Mouse (Mus musculus) forebrain, embryonic 12.5 days (tissue): Measurements from ENCODE around the gene Rell1. TPM values are rescaled to one million over a fixed set of nuclear protein-coding genes. Genes with fewer than 3 reads are reported as not detected.

Experiments used
- ATAC-seq: fragments of 200-750 bp; cut with Nextera tagmentation; 2 replicates; pipeline ENCODE4 v1.8.0; 2017; ENCODE audit warnings: moderate TSS enrichment; ENCODE audit not compliant: low FRiP score
- H3K27ac ChIP-seq: fragments of 300-500 bp; sonication (generic); 2 replicates; pipeline ENCODE4 v1.5.1; 2016; ENCODE audit warnings: mild to moderate bottlenecking
- H3K27me3 ChIP-seq: fragments of 300-500 bp; sonication (generic); 2 replicates; pipeline ENCODE4 v1.6.1; 2016; ENCODE audit warnings: mild to moderate bottlenecking
- H3K36me3 ChIP-seq: fragments of 300-500 bp; sonication (generic); replicated peaks from 2 replicates; pipeline ENCODE4 v1.6.1; 2016; ENCODE audit warnings: mild to moderate bottlenecking
- H3K4me1 ChIP-seq: fragments of 300-500 bp; sonication (generic); 2 replicates; pipeline ENCODE4 v1.6.1; 2016
- H3K4me2 ChIP-seq: fragments of 300-500 bp; sonication (generic); 2 replicates; pipeline ENCODE4 v1.6.1; 2016; ENCODE audit warnings: mild to moderate bottlenecking, moderate library complexity
- H3K4me3 ChIP-seq: fragments of 300-500 bp; sonication (generic); replicated peaks from 2 replicates; pipeline ENCODE4 v1.5.1; 2016; ENCODE audit warnings: mild to moderate bottlenecking
- H3K9ac ChIP-seq: fragments of 300-500 bp; sonication (generic); 2 replicates; pipeline ENCODE4 v1.6.1; 2016; ENCODE audit warnings: mild to moderate bottlenecking
- H3K9me3 ChIP-seq: fragments of 300-500 bp; sonication (generic); 2 replicates; pipeline ENCODE4 v1.6.1; 2016
- WGBS: fragments of 180-500 bp; shearing (Covaris S2); methylation state at CpG from one replicate; pipeline ENCODE4 v1.1.7; 2016; 5-methylcytosine and 5-hydroxymethylcytosine counted together
- polyA plus RNA-seq: library from polyadenylated mRNA; unstranded; fragments of >200 nt; fragmentation: Nextera tagmentation; extraction: Ambion mirVana; gene quantifications from 2 replicates; pipeline ENCODE4 v1.2.1, GENCODE M21; 2016

Rell1 gene
- 15.8 and 16.5 TPM in 2 replicates for polyA plus RNA-seq

DNA sequence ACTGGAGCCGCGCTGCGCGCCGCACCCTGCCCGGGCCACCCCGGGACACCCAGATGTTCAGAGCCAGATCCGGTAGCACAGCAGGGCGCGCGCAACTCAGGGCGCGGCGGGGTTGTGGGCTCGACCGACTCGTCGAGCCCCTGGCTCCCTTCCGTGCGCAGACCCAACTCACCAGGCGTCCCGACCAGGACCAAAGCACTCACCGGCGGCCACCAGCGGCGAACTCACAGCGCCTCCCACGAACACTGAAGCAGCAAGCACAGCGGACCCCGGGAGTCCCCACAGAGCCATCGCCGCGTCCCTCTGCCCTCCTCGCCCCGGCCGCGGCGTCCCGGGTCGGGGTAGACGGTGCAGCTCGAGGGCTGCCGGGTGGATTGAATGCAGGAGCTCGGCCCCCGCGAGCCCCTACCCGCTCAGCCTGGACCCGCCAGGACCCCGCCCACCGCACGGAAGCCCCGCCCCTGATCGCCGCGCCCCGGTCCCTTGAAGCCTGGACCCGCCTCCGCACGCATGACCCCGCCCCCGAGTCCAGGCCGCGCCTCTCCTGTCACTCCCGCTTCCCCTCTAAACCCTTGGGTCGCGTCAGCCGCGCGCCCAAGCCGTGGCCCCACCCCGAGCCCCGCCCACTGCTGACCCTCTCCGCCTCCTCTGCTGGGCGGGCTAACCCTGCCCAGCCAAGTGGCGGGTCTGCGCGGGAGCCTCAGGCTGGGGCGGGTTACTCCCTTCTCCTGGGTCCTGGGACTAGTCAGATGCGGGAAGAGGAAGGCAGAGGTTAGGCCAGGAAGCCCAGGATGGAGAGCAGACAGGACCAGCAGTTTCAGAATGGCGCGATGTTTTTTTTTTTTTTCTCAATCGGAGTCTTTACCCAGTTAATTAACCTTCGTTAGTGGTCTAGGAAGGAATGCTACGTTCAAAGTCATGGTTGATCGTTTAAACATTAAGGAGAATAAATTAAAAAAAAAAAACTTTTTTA lies at the start of gene Rell1:
TSS of gene Rell1 (minus strand) at position 455 of the 973 bp plus-strand sequence.
- Histone ChIP-seq H3K4me2 (peak within 1 kb of the TSS; percentile 72), H3K9me3 (no peaks in the 10 kb centered on the region), H3K4me3 (peak within 1 kb of the TSS; percentile 72), H3K27me3 (no peaks in the 10 kb centered on the region), H3K36me3 (no peaks in the 10 kb centered on the region), H3K9ac (peak within 1 kb of the TSS; percentile 70), H3K4me1 (peaks cover 28% of the 10 kb centered on the region), H3K27ac (peak within 1 kb of the TSS; percentile 69; the same call in 1 of the 2 replicates)
- ATAC-seq = peak; percentile 96
- WGBS = 1% methylated on average over 63 of the region's 85 CpGs

DNA sequence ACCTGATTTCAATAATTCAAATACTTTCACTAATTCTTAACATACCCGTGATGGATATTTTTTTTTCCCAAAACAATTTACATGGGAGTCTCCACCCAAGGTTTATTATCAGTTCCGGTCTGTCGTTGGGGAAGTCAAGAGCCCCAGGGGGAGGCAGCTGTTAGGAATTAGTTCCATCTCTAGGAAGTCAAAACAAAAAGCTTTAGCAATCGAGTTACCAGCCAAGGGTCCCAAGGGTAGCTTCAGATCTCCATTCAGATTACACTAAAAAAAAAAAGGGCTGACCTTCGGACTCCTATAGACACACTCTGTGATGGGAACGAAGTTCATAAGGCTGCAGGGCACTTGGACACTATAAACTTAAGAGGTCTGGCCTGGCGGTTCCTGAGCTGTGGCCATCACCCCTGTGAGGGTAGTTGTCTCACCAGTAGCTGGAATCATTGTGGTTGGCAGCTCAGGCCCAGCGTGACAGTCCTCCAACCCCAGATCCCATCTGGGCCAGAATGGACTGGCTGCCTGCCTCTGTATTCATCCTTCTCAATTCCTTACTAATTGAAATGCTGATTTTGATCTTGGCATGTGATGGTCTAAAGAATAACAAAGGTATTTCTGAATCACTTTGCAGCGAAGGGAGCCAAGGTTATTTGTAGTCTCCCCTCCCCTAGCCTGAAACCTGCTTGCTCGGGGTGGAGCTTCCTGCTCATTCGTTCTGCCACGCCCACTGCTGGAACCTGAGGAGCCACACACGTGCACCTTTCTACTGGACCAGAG lies 44.1 kb upstream of the Rell1 start:
- no peak overlapping the region for H3K4me3 ChIP-seq

DNA sequence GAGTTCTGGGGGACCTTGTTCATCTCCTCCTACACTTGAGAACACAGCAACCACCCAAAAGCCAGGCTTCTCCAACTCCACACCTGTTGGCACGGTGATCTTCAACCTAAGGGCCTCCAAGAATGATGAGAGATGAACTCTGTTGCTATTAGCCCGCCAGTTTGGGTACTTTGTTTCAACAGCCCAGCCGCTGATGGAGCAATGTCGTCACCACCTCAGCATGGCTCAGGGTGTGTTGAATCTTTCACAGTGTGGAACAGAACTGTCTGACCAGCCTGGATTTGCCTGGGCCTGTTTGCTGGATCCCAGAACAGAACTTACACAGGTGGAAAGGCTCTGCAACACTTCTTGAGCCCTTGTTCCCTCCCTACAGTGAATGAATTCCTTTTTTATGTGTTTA lies 37.9 kb upstream of the Rell1 start:
- ATAC-seq = no peak
- Histone ChIP-seq H3K4me1 (no peaks in the 10 kb centered on the region), H3K9ac (no peak overlapping the region), H3K4me3 (no peak overlapping the region), H3K4me2 (no peak overlapping the region), H3K9me3 (no peaks in the 10 kb centered on the region), H3K27me3 (no peaks in the 10 kb centered on the region), H3K27ac (no peak overlapping the region), H3K36me3 (no peaks in the 10 kb centered on the region)
- 88% methylated on average over 4 of the region's 4 CpGs for WGBS

More for the DNA sequence above, 44.1 kb upstream of the Rell1 start:
- H3K27me3 ChIP-seq = no peaks in the 10 kb centered on the region
- H3K9ac ChIP-seq = no peak overlapping the region
- H3K9me3 ChIP-seq = no peaks in the 10 kb centered on the region
- H3K36me3 ChIP-seq = no peaks in the 10 kb centered on the region
- WGBS = 81% methylated on average over 13 of the region's 13 CpGs
- H3K4me1 ChIP-seq = no peaks in the 10 kb centered on the region
- H3K27ac ChIP-seq = no peak overlapping the region
- ATAC-seq = no peak
- H3K4me2 ChIP-seq = no peak overlapping the region

DNA sequence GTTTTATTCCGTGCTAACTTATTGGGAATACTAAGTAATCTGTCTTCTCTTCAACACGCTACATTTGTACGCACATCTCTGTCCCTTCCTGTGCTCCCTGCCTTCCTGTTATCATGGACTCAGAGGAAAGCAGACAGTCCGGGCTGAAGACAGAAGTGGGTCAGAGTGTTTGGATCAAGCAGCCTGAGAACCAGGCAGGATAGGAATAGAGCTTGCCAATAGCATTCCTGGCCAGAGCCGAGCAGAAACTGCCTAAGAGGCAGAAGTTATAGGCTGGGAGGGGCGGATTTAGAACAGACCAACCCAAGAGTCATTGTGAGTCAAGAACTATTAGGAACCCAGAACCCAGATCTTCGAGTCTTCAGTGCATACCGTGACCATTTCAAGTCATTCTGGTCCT lies 34.6 kb upstream of the Rell1 start:
- no peak overlapping the region for H3K27ac ChIP-seq
- H3K9ac ChIP-seq = no peak overlapping the region
- no peak for ATAC-seq
- H3K9me3 ChIP-seq = no peaks in the 10 kb centered on the region
- no peaks in the 10 kb centered on the region for H3K36me3 ChIP-seq
- 93% methylated on average over 8 of the region's 8 CpGs for WGBS
- no peak overlapping the region for H3K4me3 ChIP-seq
- no peak overlapping the region for H3K4me2 ChIP-seq
- no peaks in the 10 kb centered on the region for H3K4me1 ChIP-seq
- no peaks in the 10 kb centered on the region for H3K27me3 ChIP-seq

DNA sequence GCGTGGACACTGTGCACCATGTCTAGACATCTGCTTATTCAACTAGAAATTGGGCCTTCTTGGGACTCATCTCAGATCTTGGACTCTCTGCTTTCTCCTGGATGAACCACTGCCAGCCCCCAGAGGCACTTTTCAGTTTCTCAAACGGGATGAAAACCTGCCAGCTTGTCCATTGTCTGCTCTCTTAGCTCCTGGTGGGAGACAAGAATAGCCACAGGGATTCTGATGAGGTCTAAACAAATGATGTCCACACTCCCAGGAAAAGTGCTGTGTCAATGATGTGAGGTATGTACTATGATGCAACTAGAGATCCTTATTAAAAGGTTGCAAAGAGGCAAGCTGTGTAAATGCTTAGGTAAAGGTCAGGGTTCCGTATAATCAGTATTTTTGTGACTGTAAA lies 25.2 kb upstream of the Rell1 start:
- Histone ChIP-seq H3K27me3 (no peaks in the 10 kb centered on the region), H3K9me3 (no peaks in the 10 kb centered on the region)

DNA sequence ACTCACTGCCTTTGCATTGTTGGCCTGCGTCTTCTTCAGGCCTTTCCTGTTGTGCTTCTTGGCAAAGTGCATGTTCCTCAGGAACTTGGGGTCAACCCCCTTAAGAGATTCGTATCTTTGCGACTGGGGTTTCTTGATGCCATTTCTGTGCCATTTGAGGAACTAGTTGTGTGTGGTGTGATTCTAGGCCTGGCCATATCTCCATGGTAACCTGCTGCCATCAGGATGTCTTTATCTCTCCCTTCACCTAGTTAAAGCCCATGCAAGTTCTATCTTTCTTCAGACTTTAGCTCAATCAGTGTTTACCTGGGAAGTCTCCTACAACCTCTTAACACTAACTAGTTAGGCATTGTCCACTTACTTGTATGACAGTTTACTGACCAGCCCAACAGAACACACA lies 22.0 kb upstream of the Rell1 start:
- 95% methylated on average over 3 of the region's 3 CpGs for WGBS
- no peak overlapping the region for H3K9ac ChIP-seq
- ATAC-seq = no peak
- H3K4me3 ChIP-seq = no peak overlapping the region
- no peak overlapping the region for H3K27ac ChIP-seq
- no peaks in the 10 kb centered on the region for H3K9me3 ChIP-seq
- H3K36me3 ChIP-seq = no peaks in the 10 kb centered on the region
- H3K27me3 ChIP-seq = no peaks in the 10 kb centered on the region
- H3K4me2 ChIP-seq = no peak overlapping the region
- H3K4me1 ChIP-seq = peaks cover 5% of the 10 kb centered on the region

More for the DNA sequence above, 25.2 kb upstream of the Rell1 start:
- Histone ChIP-seq H3K4me3 (no peak overlapping the region), H3K4me1 (peaks cover 5% of the 10 kb centered on the region), H3K9ac (no peak overlapping the region), H3K27ac (no peak overlapping the region), H3K4me2 (no peak overlapping the region), H3K36me3 (no peaks in the 10 kb centered on the region)
- no peak for ATAC-seq
- 9% methylated on average over 3 of the region's 3 CpGs for WGBS

DNA sequence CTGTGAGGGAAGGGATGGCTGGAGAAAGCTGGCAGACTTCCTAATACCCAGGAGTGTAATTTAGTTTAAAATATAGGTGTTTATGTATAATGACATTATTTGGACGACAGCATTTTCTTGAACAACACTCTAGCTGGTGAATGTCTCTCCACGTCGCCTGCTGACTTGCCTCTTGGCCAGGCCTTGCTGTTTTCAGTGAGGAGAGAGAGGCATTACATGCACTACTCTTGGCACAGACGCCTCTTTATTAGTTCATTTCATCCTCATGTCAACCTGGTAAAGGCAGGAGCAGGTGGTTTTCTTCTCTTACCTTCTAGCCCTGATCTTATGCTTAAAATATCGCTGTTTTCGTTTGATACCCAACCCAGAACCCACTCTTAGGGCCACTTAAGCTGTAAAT lies 17.6 kb upstream of the Rell1 start:
- no peaks in the 10 kb centered on the region for H3K27me3 ChIP-seq
- 87% methylated on average over 6 of the region's 6 CpGs for WGBS
- H3K27ac ChIP-seq = no peak overlapping the region
- H3K4me2 ChIP-seq = no peak overlapping the region
- no peaks in the 10 kb centered on the region for H3K4me1 ChIP-seq
- H3K9me3 ChIP-seq = no peaks in the 10 kb centered on the region
- H3K9ac ChIP-seq = no peak overlapping the region
- H3K4me3 ChIP-seq = no peak overlapping the region
- no peak for ATAC-seq
- no peaks in the 10 kb centered on the region for H3K36me3 ChIP-seq

DNA sequence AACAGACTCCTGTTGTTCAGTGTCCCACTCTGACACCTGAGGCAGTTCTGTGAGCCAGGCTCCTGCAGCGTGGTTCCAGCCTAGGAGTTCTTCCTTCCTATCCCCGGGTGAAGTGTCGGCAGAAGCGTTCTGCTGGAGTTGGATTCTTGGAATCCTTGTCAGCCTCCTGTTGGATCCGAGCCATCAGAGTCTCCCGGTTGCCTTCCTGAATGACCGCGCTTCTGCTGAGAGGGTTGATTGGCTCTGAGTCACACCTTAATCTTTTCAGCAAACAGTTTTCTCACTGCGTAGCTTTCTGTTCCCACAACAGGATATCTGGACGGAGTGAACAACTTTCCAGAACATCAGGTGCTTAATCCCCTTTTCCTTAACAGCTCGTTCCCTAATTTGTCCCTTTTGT lies 13.6 kb upstream of the Rell1 start:
- no peak overlapping the region for H3K4me2 ChIP-seq
- H3K9ac ChIP-seq = no peak overlapping the region
- H3K9me3 ChIP-seq = no peaks in the 10 kb centered on the region
- no peaks in the 10 kb centered on the region for H3K36me3 ChIP-seq
- H3K4me3 ChIP-seq = no peak overlapping the region
- 80% methylated on average over 11 of the region's 11 CpGs for WGBS
- ATAC-seq = no peak
- H3K27me3 ChIP-seq = no peaks in the 10 kb centered on the region
- no peak overlapping the region for H3K27ac ChIP-seq
- no peaks in the 10 kb centered on the region for H3K4me1 ChIP-seq

DNA sequence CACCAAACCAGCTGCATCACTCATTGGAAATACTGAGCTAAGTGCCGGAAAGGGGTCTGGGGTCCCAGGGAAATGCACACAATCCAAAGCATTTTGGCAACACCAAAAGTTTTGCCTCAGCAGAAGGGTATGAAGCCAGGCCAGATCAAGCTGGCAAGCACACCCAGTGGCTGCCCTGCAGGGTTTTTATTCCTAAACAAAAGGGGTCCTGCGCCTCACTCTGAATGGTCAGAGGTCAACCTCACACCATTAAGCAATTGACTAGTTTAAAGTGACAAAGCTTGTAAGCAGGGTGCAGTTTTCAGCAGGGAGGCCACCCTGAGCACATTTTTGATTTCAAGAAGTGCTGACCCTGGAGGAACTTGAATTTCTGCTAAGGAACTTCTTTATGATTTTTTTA lies 2.3 kb upstream of the Rell1 start:
- peaks cover 28% of the 10 kb centered on the region for H3K4me1 ChIP-seq
- H3K36me3 ChIP-seq = no peaks in the 10 kb centered on the region
- WGBS = 35% methylated on average over 2 of the region's 2 CpGs
- H3K4me3 ChIP-seq = no peak overlapping the region
- no peak overlapping the region for H3K4me2 ChIP-seq
- no peak overlapping the region for H3K9ac ChIP-seq
- H3K27ac ChIP-seq = no peak overlapping the region
- no peaks in the 10 kb centered on the region for H3K27me3 ChIP-seq
- H3K9me3 ChIP-seq = no peaks in the 10 kb centered on the region
- ATAC-seq = no peak

DNA sequence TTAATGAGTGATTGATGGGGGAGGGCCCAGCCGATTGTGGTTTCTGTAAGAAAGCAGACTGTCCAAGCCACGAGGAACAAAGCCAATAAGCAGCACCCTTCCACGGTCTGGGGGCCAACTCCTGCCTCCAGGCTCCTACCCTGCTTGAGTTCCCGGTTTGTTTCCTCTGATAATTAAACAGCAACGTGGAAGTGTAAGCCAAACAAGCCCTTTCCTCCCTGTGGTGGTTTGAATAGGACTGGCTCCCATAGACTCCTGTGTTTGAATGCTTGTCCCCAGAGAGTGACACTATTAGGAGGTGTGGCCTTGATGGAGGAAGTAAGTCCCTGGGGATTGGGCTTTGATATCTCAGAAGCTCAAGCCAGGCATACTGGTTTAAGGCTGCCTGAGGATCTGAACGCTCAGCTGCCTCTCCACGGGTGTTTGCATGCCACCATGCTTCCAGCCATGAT lies 1.6 kb upstream of the Rell1 start:
- ATAC-seq = no peak

DNA sequence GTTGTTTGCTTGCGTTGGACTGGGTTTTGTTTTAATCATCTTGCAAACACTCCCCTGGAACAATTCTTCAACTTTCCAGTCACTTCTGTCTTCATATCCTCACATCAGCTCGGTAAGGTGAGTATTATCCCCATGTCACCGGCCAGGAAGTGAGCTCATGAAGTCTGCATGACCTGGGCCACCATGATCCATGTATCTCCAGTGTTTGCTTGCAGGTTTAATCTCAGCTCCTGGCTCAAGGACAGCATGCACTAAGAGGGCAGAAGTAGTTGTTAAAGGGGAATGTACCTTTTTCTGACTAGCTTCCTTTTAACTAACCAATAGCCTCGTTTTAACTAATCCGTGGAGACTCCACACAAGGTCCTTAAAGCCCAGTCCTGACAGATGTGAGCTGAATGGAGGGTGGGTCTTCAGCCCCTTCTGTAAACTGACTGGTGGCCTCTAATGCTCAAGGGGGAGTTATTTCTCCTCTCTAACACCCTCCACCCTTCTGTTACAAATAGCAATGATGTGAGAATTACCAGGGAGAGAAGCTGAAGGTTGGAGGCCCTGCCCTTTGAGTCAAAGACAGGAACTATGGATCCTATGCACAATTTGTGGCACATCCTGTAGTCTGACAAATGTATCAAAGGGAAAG lies 897 bp upstream of the Rell1 start:
- Histone ChIP-seq H3K4me3 (peak overlapping the region; percentile 12; the same call in 1 of the 2 replicates), H3K4me1 (peaks cover 28% of the 10 kb centered on the region), H3K9ac (no peak overlapping the region; the same call in 1 of the 2 replicates), H3K4me2 (peak overlapping the region; percentile 72), H3K27ac (peak overlapping the region; percentile 44; the same call in 1 of the 2 replicates), H3K27me3 (no peaks in the 10 kb centered on the region), H3K9me3 (no peaks in the 10 kb centered on the region), H3K36me3 (no peaks in the 10 kb centered on the region)
- no peak for ATAC-seq
- 23% methylated on average over 5 of the region's 5 CpGs for WGBS

More for the DNA sequence above, 1.6 kb upstream of the Rell1 start:
- Histone ChIP-seq H3K27ac (no peak overlapping the region; the same call in 1 of the 2 replicates), H3K9ac (no peak overlapping the region), H3K4me3 (no peak overlapping the region), H3K4me2 (no peak overlapping the region; the same call in 1 of the 2 replicates), H3K4me1 (peaks cover 28% of the 10 kb centered on the region), H3K36me3 (no peaks in the 10 kb centered on the region), H3K9me3 (no peaks in the 10 kb centered on the region), H3K27me3 (no peaks in the 10 kb centered on the region)
- WGBS = 6% methylated on average over 7 of the region's 7 CpGs
